Comparison of ENCODE assay signal across 22 mouse cellular contexts in the genomic region with DNA sequence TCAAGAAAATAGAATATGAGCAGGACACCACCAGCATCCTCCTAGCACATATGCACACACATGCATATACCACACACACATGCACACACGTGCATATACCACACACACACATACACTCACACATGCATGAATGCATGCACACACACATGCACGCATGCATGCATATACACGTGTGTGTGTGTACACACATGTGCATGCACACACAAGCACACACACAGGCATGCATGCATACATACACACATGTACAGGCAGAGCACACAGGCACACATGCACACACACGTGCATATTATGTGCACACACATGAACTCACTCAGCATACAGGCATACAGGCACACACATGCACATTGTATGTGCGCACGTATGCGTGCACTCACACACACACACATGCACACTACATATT.
DNase-seq lines count a peak whose midpoint lies in the region; ATAC-seq and TF ChIP-seq lines count a peak whose summit lies in the region.
"Had no signal": no experiment of that assay in that cellular context is flagged by ENCODE, and none has a peak within 500 bp of the region (broad histone marks: within the 10 kb centered on the region; RNA-seq: fewer than 3 reads in every experiment).

No protein-coding gene starts in this region.

- H3K9ac ChIP-seq in hindbrain, embryonic 15.5 days, result no peak overlapping the region
- H3K9ac ChIP-seq in hindbrain, postnatal 0 days (replicated peaks; ENCODE audit: low read length), result no peak overlapping the region
- H3K9ac ChIP-seq in midbrain, embryonic 11.5 days (ENCODE audit: low read length), result no peak overlapping the region
- no peak overlapping the region for H3K9ac ChIP-seq in midbrain, embryonic 15.5 days
- H3K9ac ChIP-seq: embryonic facial prominence, embryonic 13.5 days; embryonic facial prominence, embryonic 15.5 days; forebrain, embryonic 13.5 days had no signal

- no peak for DNase-seq in hindbrain, postnatal 0 days (ENCODE audit: low spot score)
- peak; percentile 54 for DNase-seq in midbrain, embryonic 11.5 days (ENCODE audit: low spot score, missing footprints)
- no peak for DNase-seq in G1E (ENCODE audit: low spot score)
- DNase-seq in gastrocnemius, postnatal 10 days, result no peak
- DNase-seq: adrenal gland, adult 2 months; adrenal gland, postnatal 10 days; adrenal gland, postnatal 25 days; cerebellum, adult 11 months; cerebellum, adult 18-20 months; cerebellum, adult 8-10 months; cerebellum, adult 9-11 months; cerebellum, postnatal 14 days; cerebellum, postnatal 36 days; embryo, embryonic 11 days had no signal

- H3K27ac ChIP-seq in hindbrain, embryonic 15.5 days (replicated peaks), result no peak overlapping the region
- no peak overlapping the region for H3K27ac ChIP-seq in hindbrain, postnatal 0 days
- H3K27ac ChIP-seq in midbrain, embryonic 11.5 days (ENCODE audit: low read depth, low read length), result no peak overlapping the region
- H3K27ac ChIP-seq in midbrain, embryonic 15.5 days, result no peak overlapping the region
- H3K27ac ChIP-seq: embryonic facial prominence, embryonic 13.5 days; embryonic facial prominence, embryonic 15.5 days; forebrain, embryonic 10.5 days; forebrain, embryonic 13.5 days had no signal

- no peaks in the 10 kb centered on the region for H3K36me3 ChIP-seq in hindbrain, embryonic 15.5 days
- H3K36me3 ChIP-seq in hindbrain, postnatal 0 days (ENCODE audit: insufficient read depth, low read length), result no peaks in the 10 kb centered on the region
- no peaks in the 10 kb centered on the region for H3K36me3 ChIP-seq in midbrain, embryonic 11.5 days (ENCODE audit: control insufficient read depth, insufficient read depth, low read length)
- H3K36me3 ChIP-seq in midbrain, embryonic 15.5 days (replicated peaks), result no peaks in the 10 kb centered on the region
- H3K36me3 ChIP-seq in G1E (replicated peaks), result no peaks in the 10 kb centered on the region
- H3K36me3 ChIP-seq: embryonic facial prominence, embryonic 13.5 days; embryonic facial prominence, embryonic 15.5 days; forebrain, embryonic 10.5 days had no signal

- TF ChIP-seq CTCF in hindbrain, postnatal 0 days (IDR thresholded peaks at IDR 0.05; ENCODE audit: low read depth), result no peak
- TF ChIP-seq CTCF in G1E (IDR thresholded peaks at IDR 0.05; ENCODE audit: low read depth, low read length), result no peak

- H3K4me3 ChIP-seq in hindbrain, embryonic 15.5 days, result no peak overlapping the region
- no peak overlapping the region for H3K4me3 ChIP-seq in hindbrain, postnatal 0 days (ENCODE audit: low read length)
- no peak overlapping the region for H3K4me3 ChIP-seq in midbrain, embryonic 11.5 days (ENCODE audit: low read depth, low read length)
- no peak overlapping the region for H3K4me3 ChIP-seq in midbrain, embryonic 15.5 days
- peak overlapping the region; percentile 2; the same call in 1 of the 2 replicates for H3K4me3 ChIP-seq in G1E (ENCODE audit: low read depth, low read length)
- H3K4me3 ChIP-seq: embryonic facial prominence, embryonic 13.5 days; embryonic facial prominence, embryonic 15.5 days; erythroblast, embryonic 14.5 days; forebrain, embryonic 10.5 days; forebrain, embryonic 13.5 days had no signal

- H3K9me3 ChIP-seq in hindbrain, embryonic 15.5 days, result no peaks in the 10 kb centered on the region
- no peaks in the 10 kb centered on the region for H3K9me3 ChIP-seq in hindbrain, postnatal 0 days (ENCODE audit: low read length)
- no peaks in the 10 kb centered on the region; the same call in 1 of the 2 replicates for H3K9me3 ChIP-seq in midbrain, embryonic 11.5 days (ENCODE audit: control insufficient read depth, low read length)
- no peaks in the 10 kb centered on the region for H3K9me3 ChIP-seq in midbrain, embryonic 15.5 days
- peaks cover 23% of the 10 kb centered on the region for H3K9me3 ChIP-seq in G1E (replicated peaks)
- H3K9me3 ChIP-seq: embryonic facial prominence, embryonic 13.5 days; embryonic facial prominence, embryonic 15.5 days; forebrain, embryonic 10.5 days; forebrain, embryonic 13.5 days had no signal

- 96% methylated on average over 7 of the region's 7 CpGs for WGBS in hindbrain, embryonic 15.5 days
- WGBS in hindbrain, postnatal 0 days, result 96% methylated on average over 7 of the region's 7 CpGs
- 93% methylated on average over 7 of the region's 7 CpGs for WGBS in midbrain, embryonic 11.5 days
- WGBS in midbrain, embryonic 15.5 days, result 96% methylated on average over 7 of the region's 7 CpGs

- peaks cover 7% of the 10 kb centered on the region; the same call in 1 of the 2 replicates for H3K4me1 ChIP-seq in hindbrain, embryonic 15.5 days (replicated peaks)
- H3K4me1 ChIP-seq in hindbrain, postnatal 0 days (ENCODE audit: insufficient read depth, low read length), result 0 out of 2 replicates have a peak, but pooled peaks cover 2% of the 10 kb centered on the region
- H3K4me1 ChIP-seq in midbrain, embryonic 11.5 days (ENCODE audit: control insufficient read depth, insufficient read depth, low read length), result peaks cover 4% of the 10 kb centered on the region
- peaks cover 19% of the 10 kb centered on the region for H3K4me1 ChIP-seq in midbrain, embryonic 15.5 days
- H3K4me1 ChIP-seq in G1E (ENCODE audit: insufficient read depth, low read depth, low read length), result no peaks in the 10 kb centered on the region
- H3K4me1 ChIP-seq: embryonic facial prominence, embryonic 13.5 days; embryonic facial prominence, embryonic 15.5 days had no signal

- no peak overlapping the region for H3K4me2 ChIP-seq in hindbrain, embryonic 15.5 days
- no peak overlapping the region for H3K4me2 ChIP-seq in hindbrain, postnatal 0 days (ENCODE audit: low read depth, low read length)
- H3K4me2 ChIP-seq in midbrain, embryonic 11.5 days, result no peak overlapping the region
- no peak overlapping the region for H3K4me2 ChIP-seq in midbrain, embryonic 15.5 days
- H3K4me2 ChIP-seq: embryonic facial prominence, embryonic 13.5 days; embryonic facial prominence, embryonic 15.5 days; forebrain, embryonic 13.5 days had no signal

- no peaks in the 10 kb centered on the region for H3K27me3 ChIP-seq in hindbrain, embryonic 15.5 days
- H3K27me3 ChIP-seq in hindbrain, postnatal 0 days (ENCODE audit: insufficient read depth, low read length), result no peaks in the 10 kb centered on the region
- H3K27me3 ChIP-seq in midbrain, embryonic 11.5 days (ENCODE audit: control insufficient read depth, insufficient read depth, low read length), result peaks cover 28% of the 10 kb centered on the region
- 0 out of 2 replicates have a peak, but pooled peaks cover 4% of the 10 kb centered on the region for H3K27me3 ChIP-seq in midbrain, embryonic 15.5 days (replicated peaks)
- H3K27me3 ChIP-seq in G1E (ENCODE audit: insufficient read depth, low read length), result no peaks in the 10 kb centered on the region
- H3K27me3 ChIP-seq: embryonic facial prominence, embryonic 13.5 days; embryonic facial prominence, embryonic 15.5 days; forebrain, embryonic 13.5 days had no signal

- ATAC-seq in hindbrain, embryonic 15.5 days (ENCODE audit: low FRiP score, low read depth), result peak; percentile 24; the same call in 1 of the 2 replicates
- ATAC-seq in hindbrain, postnatal 0 days, result no peak
- no peak for ATAC-seq in midbrain, embryonic 11.5 days (ENCODE audit: low FRiP score)
- no peak for ATAC-seq in midbrain, embryonic 15.5 days (replicated peaks)
- no peak for ATAC-seq in G1E (ENCODE audit: extremely low read depth, insufficient number of reproducible peaks, low FRiP score, poor library complexity, severe bottlenecking)
- ATAC-seq: forebrain, embryonic 13.5 days; forebrain, embryonic 16.5 days had no signal
